15 mouse cellular contexts compared by ENCODE assay signal in genomic region chr8:65414201-65414600, GRCm38 (mm10).
DNase-seq lines count a peak whose midpoint lies in the region; ATAC-seq and TF ChIP-seq lines count a peak whose summit lies in the region.
"Had no signal": no experiment of that assay in that cellular context is flagged by ENCODE, and none has a peak within 500 bp of the region (broad histone marks: within the 10 kb centered on the region; RNA-seq: fewer than 3 reads in every experiment).

No protein-coding gene starts in this region.

- DNase-seq in brain, adult 2 months (ENCODE audit: low read depth, low spot score): peak; percentile 19
- DNase-seq in brain, embryonic 14.5 days (ENCODE audit: low read depth): peak; percentile 13
- DNase-seq in layer of hippocampus, adult 9-10 months (ENCODE audit: low spot score): peak; percentile 8
- peak; percentile 4 to 10 for DNase-seq in layer of hippocampus, postnatal 36 days
- no peak for DNase-seq in testis, postnatal 10 days (ENCODE audit: low spot score)
- DNase-seq: adrenal gland, adult 2 months; adrenal gland, postnatal 25 days; cerebellum, adult 11-12 months; cerebellum, adult 9-11 months; gastrocnemius, postnatal 36 days; heart, adult 11 months; heart, postnatal 10 days had no signal

- no peak for TF ChIP-seq POLR2A in brain, embryonic 14.5 days (IDR thresholded peaks at IDR 0.05; ENCODE audit: borderline replicate concordance, extremely low read depth, insufficient read depth, insufficient read length, poor library complexity, severe bottlenecking)

- no peak for ATAC-seq in cerebellum, adult (ENCODE audit: insufficient number of reproducible peaks, low FRiP score, low TSS enrichment)
- ATAC-seq: forebrain, embryonic 13.5 days; hindbrain, postnatal 0 days had no signal

- TF ChIP-seq CTCF in brain, embryonic 14.5 days (IDR thresholded peaks at IDR 0.05; ENCODE audit: borderline replicate concordance, extremely low read depth, insufficient read depth, insufficient read length): no peak
